In genomic region chr7:110302886-110303285, GRCm38 (mm10) we compare ENCODE assay signal across 16 mouse cellular contexts.
"Had no signal": no experiment of that assay in that cellular context is flagged by ENCODE, and none has a peak within 500 bp of the region (broad histone marks: within the 10 kb centered on the region; RNA-seq: fewer than 3 reads in every experiment).

No protein-coding gene starts in this region.

- DNase-seq: lung, adult 18-20 months; lung, embryonic 14.5 days; lung, postnatal 10 days; lung, postnatal 4 days; midbrain, embryonic 14.5 days; right cerebral cortex, postnatal 14 days; spleen, adult 18-20 months; thymus, adult 2 months; thymus, postnatal 25 days; thymus, postnatal 4 days had no signal

- H3K27me3 ChIP-seq: midbrain, embryonic 12.5 days; neural tube, embryonic 13.5 days; neural tube, embryonic 15.5 days had no signal

- H3K4me1 ChIP-seq: neural tube, embryonic 13.5 days; neural tube, embryonic 15.5 days had no signal

- H3K4me3 ChIP-seq: midbrain, embryonic 10.5 days; midbrain, embryonic 12.5 days; myocyte; neural tube, embryonic 13.5 days; neural tube, embryonic 15.5 days had no signal

- H3K27ac ChIP-seq: liver, embryonic 14.5 days; midbrain, embryonic 10.5 days; midbrain, embryonic 12.5 days; neural tube, embryonic 13.5 days; neural tube, embryonic 15.5 days had no signal
